Mouse (Mus musculus) brain, embryonic 14.5 days (tissue): ENCODE measurements around the gene C1qtnf5.

Experiments used
- CTCF ChIP-seq: fragments of 200-500 bp; IDR thresholded peaks from 2 replicates; pipeline ENCODE4 v1.5.1; 2012; ENCODE audit warnings: inconsistent platforms, mild to moderate bottlenecking, moderate library complexity, borderline replicate concordance; ENCODE audit not compliant: insufficient read depth, insufficient read length; ENCODE audit errors: extremely low read depth
- POLR2A ChIP-seq: fragments of 200-500 bp; IDR thresholded peaks from 2 replicates; pipeline ENCODE4 v1.6.1; 2012; ENCODE audit warnings: mild to moderate bottlenecking, inconsistent platforms, borderline replicate concordance; ENCODE audit not compliant: poor library complexity, insufficient read depth, insufficient read length, severe bottlenecking; ENCODE audit errors: extremely low read depth

GRCm38 (mm10) chr9:44106596-44106995 lies 449 bp upstream of the C1qtnf5 start:
- TF ChIP-seq POLR2A (no peak), CTCF (no peak)
